Mouse (Mus musculus): ENCODE measurements around the gene Pik3ap1. TPM values are rescaled to one million over a fixed set of nuclear protein-coding genes. Genes with fewer than 3 reads are reported as not detected.

The Pik3ap1 gene
- polyA plus RNA-seq, 1 experiment from 2014 or later, result 1.6 TPM

- Histone ChIP-seq H3K4me1 (ENCODE audit: control insufficient read depth, insufficient read depth, low read length) (peaks cover 4% of the 10 kb centered on the region; the same call in 1 of the 2 replicates), H3K9me3 (ENCODE audit: control insufficient read depth, low read length) (no peaks in the 10 kb centered on the region), H3K4me3 (ENCODE audit: low read length) (no peak overlapping the region), H3K27ac (ENCODE audit: low read depth, low read length) (no peak overlapping the region), H3K36me3 (ENCODE audit: control insufficient read depth, insufficient read depth, low read length) (no peaks in the 10 kb centered on the region), H3K9ac (ENCODE audit: low read depth, low read length) (no peak overlapping the region), H3K27me3 (ENCODE audit: control insufficient read depth, insufficient read depth, low read length) (no peaks in the 10 kb centered on the region), H3K4me2 (replicated peaks; ENCODE audit: low read depth, low read length) (no peak overlapping the region)
- 51% methylated on average over 6 of the region's 6 CpGs for WGBS
- ATAC-seq (ENCODE audit: low FRiP score, low TSS enrichment), result no peak
Observed at GRCm38 (mm10) chr19:41389351-41389750, 4.4 kb upstream of the Pik3ap1 start.

GRCm38 (mm10) chr19:41388242-41388641, 3.3 kb upstream of the Pik3ap1 start:
- no peak overlapping the region for H3K4me3 ChIP-seq (ENCODE audit: low read length)
- H3K9ac ChIP-seq (ENCODE audit: low read depth, low read length), result no peak overlapping the region
- peaks cover 4% of the 10 kb centered on the region; the same call in 1 of the 2 replicates for H3K27me3 ChIP-seq (ENCODE audit: control insufficient read depth, insufficient read depth, low read length)
- H3K4me2 ChIP-seq (replicated peaks; ENCODE audit: low read depth, low read length), result no peak overlapping the region
- 86% methylated on average over 7 of the region's 7 CpGs for WGBS
- H3K4me1 ChIP-seq (ENCODE audit: control insufficient read depth, insufficient read depth, low read length), result peaks cover 4% of the 10 kb centered on the region; the same call in 1 of the 2 replicates
- no peak overlapping the region for H3K27ac ChIP-seq (ENCODE audit: low read depth, low read length)
- H3K9me3 ChIP-seq (ENCODE audit: control insufficient read depth, low read length), result no peaks in the 10 kb centered on the region
- ATAC-seq (ENCODE audit: low FRiP score, low TSS enrichment), result no peak
- H3K36me3 ChIP-seq (ENCODE audit: control insufficient read depth, insufficient read depth, low read length), result no peaks in the 10 kb centered on the region

GRCm38 (mm10) chr19:41387262-41387661, 2.4 kb upstream of the Pik3ap1 start:
- Histone ChIP-seq H3K4me2 (replicated peaks; ENCODE audit: low read depth, low read length) (no peak overlapping the region), H3K9ac (ENCODE audit: low read depth, low read length) (no peak overlapping the region), H3K36me3 (ENCODE audit: control insufficient read depth, insufficient read depth, low read length) (no peaks in the 10 kb centered on the region), H3K27me3 (ENCODE audit: control insufficient read depth, insufficient read depth, low read length) (peaks cover 4% of the 10 kb centered on the region; the same call in 1 of the 2 replicates), H3K9me3 (ENCODE audit: control insufficient read depth, low read length) (no peaks in the 10 kb centered on the region), H3K4me3 (ENCODE audit: low read length) (no peak overlapping the region), H3K4me1 (ENCODE audit: control insufficient read depth, insufficient read depth, low read length) (peaks cover 4% of the 10 kb centered on the region; the same call in 1 of the 2 replicates), H3K27ac (ENCODE audit: low read depth, low read length) (no peak overlapping the region)
- 67% methylated on average over 2 of the region's 2 CpGs for WGBS
- ATAC-seq (ENCODE audit: low FRiP score, low TSS enrichment), result no peak

DNA sequence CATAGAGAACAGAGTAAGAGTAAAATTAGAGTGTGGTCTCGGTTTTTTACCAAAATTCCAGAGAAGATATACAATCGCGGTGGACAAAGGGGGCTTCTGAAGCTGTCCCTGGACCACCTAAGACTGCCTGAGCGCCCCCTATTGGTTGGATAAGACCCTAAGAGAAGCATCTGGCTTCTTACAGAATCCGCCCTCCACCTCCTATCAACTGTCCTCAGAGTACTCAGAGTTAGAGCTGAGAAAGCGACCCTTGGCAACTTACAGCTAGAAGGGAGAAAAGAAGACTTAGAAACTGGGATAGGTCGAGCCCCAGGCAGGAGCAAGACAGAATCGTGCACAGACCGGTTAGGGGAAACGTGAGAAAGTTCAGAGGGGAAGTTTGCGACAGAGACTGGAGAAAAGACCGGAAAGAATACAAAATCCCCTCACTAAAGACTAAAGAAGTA, 473 bp downstream of the Pik3ap1 start:
- ATAC-seq (ENCODE audit: low FRiP score, low TSS enrichment), result no peak
- Histone ChIP-seq H3K36me3 (ENCODE audit: control insufficient read depth, insufficient read depth, low read length) (no peaks in the 10 kb centered on the region), H3K4me3 (ENCODE audit: low read length) (peak overlapping the region; percentile 52), H3K27me3 (ENCODE audit: control insufficient read depth, insufficient read depth, low read length) (peaks cover 4% of the 10 kb centered on the region; the same call in 1 of the 2 replicates), H3K9ac (ENCODE audit: low read depth, low read length) (peak overlapping the region; percentile 48; the same call in 1 of the 2 replicates), H3K4me1 (ENCODE audit: control insufficient read depth, insufficient read depth, low read length) (peaks cover 4% of the 10 kb centered on the region; the same call in 1 of the 2 replicates), H3K9me3 (ENCODE audit: control insufficient read depth, low read length) (no peaks in the 10 kb centered on the region), H3K27ac (ENCODE audit: low read depth, low read length) (no peak overlapping the region), H3K4me2 (replicated peaks; ENCODE audit: low read depth, low read length) (peak overlapping the region; percentile 95)
- 13% methylated on average over 12 of the region's 12 CpGs for WGBS

GRCm38 (mm10) chr19:41382391-41382978, 2.4 kb downstream of the Pik3ap1 start:
- no peak overlapping the region for H3K27ac ChIP-seq (ENCODE audit: low read depth, low read length)
- ATAC-seq (ENCODE audit: low FRiP score, low TSS enrichment), result no peak
- H3K9me3 ChIP-seq (ENCODE audit: control insufficient read depth, low read length), result no peaks in the 10 kb centered on the region
- no peak overlapping the region for H3K4me2 ChIP-seq (replicated peaks; ENCODE audit: low read depth, low read length)
- H3K36me3 ChIP-seq (ENCODE audit: control insufficient read depth, insufficient read depth, low read length), result no peaks in the 10 kb centered on the region
- WGBS, result 73% methylated on average over 3 of the region's 3 CpGs
- H3K4me3 ChIP-seq (ENCODE audit: low read length), result no peak overlapping the region
- peaks cover 4% of the 10 kb centered on the region; the same call in 1 of the 2 replicates for H3K4me1 ChIP-seq (ENCODE audit: control insufficient read depth, insufficient read depth, low read length)
- peaks cover 4% of the 10 kb centered on the region; the same call in 1 of the 2 replicates for H3K27me3 ChIP-seq (ENCODE audit: control insufficient read depth, insufficient read depth, low read length)
- no peak overlapping the region for H3K9ac ChIP-seq (ENCODE audit: low read depth, low read length)

DNA sequence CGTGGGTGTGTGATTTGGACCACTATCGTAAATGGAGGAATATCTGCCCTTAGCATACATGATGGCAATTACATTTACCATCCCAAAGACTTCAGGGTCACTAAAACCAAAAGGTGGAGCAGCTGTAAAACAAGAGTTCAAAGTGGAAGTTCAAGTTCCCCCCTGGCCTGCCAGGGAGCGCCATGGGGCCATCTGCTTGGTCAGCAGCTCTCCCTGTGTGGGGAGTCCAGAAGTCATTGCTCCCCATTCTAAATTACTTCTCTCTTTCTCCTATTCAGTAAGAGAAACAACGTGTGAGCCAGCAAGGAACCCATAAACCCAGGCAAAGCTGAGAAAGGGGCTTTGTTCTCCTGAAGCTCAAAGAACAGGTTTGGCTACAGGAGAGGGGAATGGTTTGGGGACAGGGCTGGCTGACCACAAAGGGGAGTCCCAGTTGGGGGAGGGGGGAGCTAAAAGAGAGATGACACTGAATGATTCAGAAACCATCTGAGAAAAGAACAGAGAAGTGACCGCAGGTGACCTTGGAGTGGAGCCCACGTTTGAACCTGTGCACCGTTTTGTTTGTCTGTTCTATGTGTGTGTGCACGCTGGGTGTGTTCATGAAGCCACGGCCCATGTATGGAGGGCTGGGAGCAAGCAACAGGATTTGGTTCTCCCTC, 3.2 kb downstream of the Pik3ap1 start:
- no peaks in the 10 kb centered on the region for H3K36me3 ChIP-seq (ENCODE audit: control insufficient read depth, insufficient read depth, low read length)
- no peak overlapping the region for H3K27ac ChIP-seq (ENCODE audit: low read depth, low read length)
- no peak overlapping the region for H3K9ac ChIP-seq (ENCODE audit: low read depth, low read length)
- no peak for ATAC-seq (ENCODE audit: low FRiP score, low TSS enrichment)
- H3K4me1 ChIP-seq (ENCODE audit: control insufficient read depth, insufficient read depth, low read length), result peaks cover 4% of the 10 kb centered on the region; the same call in 1 of the 2 replicates
- no peak overlapping the region for H3K4me3 ChIP-seq (ENCODE audit: low read length)
- 66% methylated on average over 9 of the region's 9 CpGs for WGBS
- H3K4me2 ChIP-seq (replicated peaks; ENCODE audit: low read depth, low read length), result no peak overlapping the region
- no peaks in the 10 kb centered on the region for H3K9me3 ChIP-seq (ENCODE audit: control insufficient read depth, low read length)
- peaks cover 4% of the 10 kb centered on the region; the same call in 1 of the 2 replicates for H3K27me3 ChIP-seq (ENCODE audit: control insufficient read depth, insufficient read depth, low read length)

GRCm38 (mm10) chr19:41379195-41379594, 5.7 kb downstream of the Pik3ap1 start:
- Histone ChIP-seq H3K36me3 (ENCODE audit: control insufficient read depth, insufficient read depth, low read length) (no peaks in the 10 kb centered on the region), H3K27ac (ENCODE audit: low read depth, low read length) (no peak overlapping the region), H3K9ac (ENCODE audit: low read depth, low read length) (no peak overlapping the region), H3K4me1 (ENCODE audit: control insufficient read depth, insufficient read depth, low read length) (no peaks in the 10 kb centered on the region), H3K27me3 (ENCODE audit: control insufficient read depth, insufficient read depth, low read length) (peaks cover 4% of the 10 kb centered on the region; the same call in 1 of the 2 replicates), H3K4me3 (ENCODE audit: low read length) (no peak overlapping the region), H3K4me2 (replicated peaks; ENCODE audit: low read depth, low read length) (no peak overlapping the region), H3K9me3 (ENCODE audit: control insufficient read depth, low read length) (no peaks in the 10 kb centered on the region)
- no peak for ATAC-seq (ENCODE audit: low FRiP score, low TSS enrichment)
- 88% methylated on average over 3 of the region's 3 CpGs for WGBS

DNA sequence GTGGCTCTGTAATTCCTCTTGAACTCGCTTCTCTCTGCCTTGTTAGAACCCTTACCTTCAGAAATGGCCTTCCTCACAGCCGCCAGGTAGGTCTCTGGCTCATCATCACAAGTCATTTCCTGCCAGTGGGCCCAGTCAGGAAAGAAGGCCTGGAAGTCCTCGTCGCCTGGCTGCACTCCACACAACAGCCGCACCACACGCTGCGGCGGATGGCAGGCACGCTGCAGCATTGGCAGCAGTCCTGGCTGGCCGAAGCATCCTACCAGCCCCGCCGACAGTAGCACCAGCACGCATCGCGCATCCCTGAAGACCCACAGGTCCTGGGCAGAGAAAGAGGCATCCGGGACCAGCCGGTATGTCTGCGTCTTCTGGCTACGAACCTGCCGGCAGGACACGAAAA, 9.1 kb downstream of the Pik3ap1 start:
- H3K4me1 ChIP-seq (ENCODE audit: control insufficient read depth, insufficient read depth, low read length), result no peaks in the 10 kb centered on the region
- H3K9ac ChIP-seq (ENCODE audit: low read depth, low read length), result no peak overlapping the region
- no peak overlapping the region for H3K27ac ChIP-seq (ENCODE audit: low read depth, low read length)
- no peak overlapping the region for H3K4me2 ChIP-seq (replicated peaks; ENCODE audit: low read depth, low read length)
- no peaks in the 10 kb centered on the region for H3K36me3 ChIP-seq (ENCODE audit: control insufficient read depth, insufficient read depth, low read length)
- H3K4me3 ChIP-seq (ENCODE audit: low read length), result no peak overlapping the region
- 85% methylated on average over 21 of the region's 21 CpGs for WGBS
- no peak for ATAC-seq (ENCODE audit: low FRiP score, low TSS enrichment)
- H3K9me3 ChIP-seq (ENCODE audit: control insufficient read depth, low read length), result no peaks in the 10 kb centered on the region
- no peaks in the 10 kb centered on the region for H3K27me3 ChIP-seq (ENCODE audit: control insufficient read depth, insufficient read depth, low read length)

DNA sequence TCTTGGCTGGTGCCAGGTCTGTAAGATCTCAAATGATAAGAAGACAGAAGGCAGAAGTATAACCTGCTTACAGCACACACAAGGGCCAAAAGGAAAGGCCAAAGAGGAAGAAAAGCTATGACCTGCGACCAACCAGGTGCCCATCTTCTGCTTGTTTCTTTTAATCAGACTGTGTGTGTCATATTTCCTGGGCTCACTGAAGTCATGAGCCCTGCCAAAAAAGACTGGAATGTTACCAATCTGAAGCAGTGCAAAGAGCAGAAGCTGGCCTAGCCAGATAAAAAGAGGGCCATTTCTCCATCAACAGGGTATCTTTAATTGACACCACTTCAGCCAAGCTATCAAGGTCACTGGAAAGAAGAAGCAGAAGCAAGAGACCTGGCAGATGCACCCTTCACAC, 9.8 kb downstream of the Pik3ap1 start:
- Histone ChIP-seq H3K9me3 (ENCODE audit: control insufficient read depth, low read length) (no peaks in the 10 kb centered on the region), H3K4me1 (ENCODE audit: control insufficient read depth, insufficient read depth, low read length) (no peaks in the 10 kb centered on the region), H3K4me3 (ENCODE audit: low read length) (no peak overlapping the region), H3K27ac (ENCODE audit: low read depth, low read length) (no peak overlapping the region), H3K36me3 (ENCODE audit: control insufficient read depth, insufficient read depth, low read length) (no peaks in the 10 kb centered on the region), H3K27me3 (ENCODE audit: control insufficient read depth, insufficient read depth, low read length) (no peaks in the 10 kb centered on the region), H3K4me2 (replicated peaks; ENCODE audit: low read depth, low read length) (no peak overlapping the region), H3K9ac (ENCODE audit: low read depth, low read length) (no peak overlapping the region)
- ATAC-seq (ENCODE audit: low FRiP score, low TSS enrichment), result no peak
- WGBS, result 90% methylated on average over 1 of the region's 1 CpGs

All from kidney, embryonic 14.5 days (tissue).